Mouse (Mus musculus) natural killer cell, adult 2 months (primary cell): ENCODE results near the gene Cdc26.

Experiments used
- DNase-seq, 2 experiments: peaks; one replicate each; pipeline ENCODE4 v3.0.0; 2022; ENCODE audit warnings: low spot score in 2 of 2

Cdc26 gene

DNA sequence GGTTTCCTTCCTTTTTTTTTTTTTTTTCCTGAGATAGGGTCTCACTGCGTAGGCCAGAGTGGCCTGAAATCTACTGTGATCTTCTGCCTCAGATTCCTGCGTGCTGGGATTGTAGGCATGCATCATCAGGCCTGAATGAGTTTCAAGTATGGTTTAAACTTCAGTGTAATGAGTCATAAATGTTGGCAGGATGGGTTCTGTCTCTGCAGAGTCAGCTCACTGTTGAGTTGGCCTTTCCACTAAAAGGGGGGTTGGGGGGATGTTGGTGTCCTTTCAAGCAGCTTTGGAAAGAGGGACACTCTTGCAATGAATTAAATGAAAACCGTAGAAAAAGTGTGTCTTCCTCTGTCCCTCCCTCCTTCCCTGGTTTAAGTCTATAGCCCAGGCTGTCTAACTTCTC is 9.5 kb downstream of the Cdc26 start:
- DNase-seq = no peak

DNA sequence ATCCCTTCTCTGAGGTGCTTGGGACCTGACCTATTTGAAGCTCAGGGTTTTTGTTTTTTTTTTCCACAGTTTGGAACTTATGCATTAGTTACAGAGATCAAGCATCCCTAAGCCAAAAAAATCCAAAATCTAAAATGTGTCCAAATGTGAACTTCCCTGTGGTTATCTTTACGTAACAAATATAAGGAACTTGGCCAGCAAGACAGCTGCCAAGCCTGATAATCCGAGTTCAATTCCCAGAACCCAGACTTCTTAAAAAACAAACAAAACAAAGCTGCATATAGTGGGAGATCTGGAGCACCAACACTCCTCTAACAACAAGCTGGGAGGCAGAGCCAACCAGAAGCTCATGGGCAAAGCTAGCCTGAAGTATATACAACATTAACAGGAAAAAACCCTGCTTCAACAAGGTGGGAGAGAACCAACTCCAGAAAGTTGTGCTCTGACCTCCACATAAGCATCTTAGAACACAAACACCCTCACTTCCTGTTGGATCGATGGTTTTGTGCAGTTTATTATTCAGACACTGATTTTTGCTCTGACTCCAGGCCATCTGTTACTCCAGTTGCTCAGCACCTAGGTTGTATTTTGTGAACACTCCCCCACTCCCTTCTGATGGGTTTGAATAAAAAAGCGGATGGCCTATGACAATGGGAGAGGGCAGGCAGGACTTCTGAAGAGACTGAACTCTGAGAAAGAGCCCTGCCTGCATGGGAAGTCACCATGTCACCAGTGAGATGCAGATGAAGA is 10.7 kb downstream of the Cdc26 start:
- DNase-seq = no peak

DNA sequence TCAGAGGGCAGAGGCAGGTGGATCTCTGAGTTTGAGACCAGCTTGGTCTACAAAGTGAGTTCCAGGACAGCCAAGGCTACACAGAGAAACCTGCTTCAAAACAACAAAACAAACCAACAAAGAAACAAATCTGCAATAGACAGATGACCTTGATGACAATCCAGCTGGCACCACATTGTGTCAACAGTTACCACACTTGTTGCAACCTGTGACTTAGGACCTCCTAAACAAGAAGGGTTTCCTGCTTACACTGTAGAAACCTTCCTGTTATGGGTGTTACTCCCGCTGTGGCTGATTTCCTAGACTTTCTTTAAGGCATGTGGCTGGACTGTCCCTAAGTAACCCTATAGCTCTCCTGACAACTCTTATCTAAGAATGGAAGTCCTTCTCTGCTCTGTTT is 12.6 kb downstream of the Cdc26 start:
- DNase-seq = no peak

DNA sequence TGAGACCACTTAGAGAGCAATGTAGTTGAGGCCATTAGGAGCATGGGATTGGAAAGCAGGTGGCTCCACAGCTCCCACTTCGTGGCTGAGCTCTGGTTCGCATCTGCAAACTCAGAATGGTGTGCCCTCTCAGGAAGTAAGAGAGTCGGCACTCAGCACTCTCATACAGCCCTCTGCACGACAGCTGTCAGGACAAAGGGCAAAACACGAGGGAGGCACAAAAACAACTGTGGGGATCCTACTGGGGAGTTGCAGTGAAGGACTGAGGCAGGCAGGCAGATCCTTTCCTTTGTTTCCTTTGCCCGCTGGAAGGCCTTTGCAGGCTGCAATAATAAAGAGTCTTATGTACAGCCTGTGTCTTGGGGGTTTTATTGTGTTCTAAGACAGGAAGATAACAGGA is 15.0 kb downstream of the Cdc26 start:
- no peak for DNase-seq

DNA sequence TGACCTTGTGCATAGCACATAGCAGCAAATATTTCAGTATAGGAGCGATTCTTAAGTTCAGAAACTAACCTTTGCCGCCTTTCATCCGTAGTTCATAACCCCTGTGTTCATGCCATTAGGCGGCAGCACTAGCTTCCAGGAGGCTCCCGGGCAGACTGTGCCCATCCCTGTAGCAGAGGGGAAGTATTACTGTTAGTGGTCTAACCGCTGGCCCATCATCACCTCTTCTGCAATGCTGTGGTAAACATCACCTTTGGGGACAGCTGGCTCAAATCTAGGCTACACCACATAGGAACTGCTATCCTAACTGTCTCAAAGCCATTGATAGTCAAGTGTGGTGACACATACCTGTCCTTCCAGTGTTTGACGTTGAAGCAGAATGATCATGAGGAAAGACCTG is 16.6 kb downstream of the Cdc26 start:
- DNase-seq = no peak

DNA sequence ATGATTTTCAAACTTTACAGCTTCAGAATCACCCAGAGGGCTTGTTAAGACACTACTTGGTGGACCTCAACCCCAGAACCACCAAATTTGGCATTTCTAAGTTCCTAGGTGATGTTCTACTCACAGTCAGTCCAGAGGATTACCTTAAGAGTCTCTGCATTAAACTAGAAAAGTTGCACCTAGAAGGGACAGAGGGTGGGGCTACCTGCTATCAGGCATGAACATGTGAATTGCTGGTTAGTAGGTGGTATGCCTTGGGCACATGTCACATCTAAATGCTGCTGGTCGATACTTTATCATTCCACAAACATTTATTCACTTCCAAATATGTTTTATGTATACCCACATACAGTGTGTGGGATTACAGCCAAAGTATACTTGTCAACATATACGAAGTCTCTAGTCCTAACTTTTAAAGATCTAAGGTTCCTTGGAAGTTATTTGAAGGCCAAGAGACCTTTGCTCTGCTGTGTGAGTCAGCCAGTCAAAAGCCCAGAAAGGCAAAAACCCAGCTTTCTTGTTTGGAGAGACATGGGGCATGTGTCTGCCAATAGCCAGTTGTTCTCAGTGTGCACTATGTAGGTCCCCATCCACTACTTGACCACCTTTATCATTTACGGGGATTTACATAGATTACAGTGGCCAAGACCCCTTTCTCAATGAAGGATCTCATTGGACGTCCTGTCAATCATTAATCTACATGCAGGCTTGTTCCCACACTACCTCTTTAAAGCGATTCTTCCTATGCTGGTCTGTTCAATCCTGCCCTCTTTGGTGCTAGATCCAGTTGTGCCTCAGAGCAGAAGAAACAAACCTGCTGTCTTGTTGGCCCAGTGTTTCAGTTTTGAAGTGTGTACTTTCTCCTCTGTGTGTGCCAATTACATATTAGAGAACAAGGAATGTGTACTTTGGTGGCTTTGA is 18.6 kb downstream of the Cdc26 start:
- DNase-seq = no peak

DNA sequence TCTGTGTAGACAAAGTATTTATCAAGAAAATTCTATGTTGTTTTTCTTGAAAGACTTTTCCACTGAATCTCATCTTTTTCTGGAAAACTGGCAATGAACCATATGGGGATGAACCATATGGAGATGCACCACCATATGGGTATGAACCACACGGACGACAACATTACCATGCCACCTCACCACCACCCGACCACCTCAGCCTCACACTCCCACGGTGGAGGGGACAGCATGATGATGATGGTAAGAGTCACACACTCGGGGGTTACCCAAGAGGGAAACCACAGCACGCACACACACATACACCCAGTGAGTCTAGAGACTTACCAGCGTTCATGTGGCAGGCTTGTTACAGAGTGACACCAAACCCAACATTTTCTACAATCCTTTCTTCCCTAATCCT is 23.0 kb downstream of the Cdc26 start:
- DNase-seq = no peak

DNA sequence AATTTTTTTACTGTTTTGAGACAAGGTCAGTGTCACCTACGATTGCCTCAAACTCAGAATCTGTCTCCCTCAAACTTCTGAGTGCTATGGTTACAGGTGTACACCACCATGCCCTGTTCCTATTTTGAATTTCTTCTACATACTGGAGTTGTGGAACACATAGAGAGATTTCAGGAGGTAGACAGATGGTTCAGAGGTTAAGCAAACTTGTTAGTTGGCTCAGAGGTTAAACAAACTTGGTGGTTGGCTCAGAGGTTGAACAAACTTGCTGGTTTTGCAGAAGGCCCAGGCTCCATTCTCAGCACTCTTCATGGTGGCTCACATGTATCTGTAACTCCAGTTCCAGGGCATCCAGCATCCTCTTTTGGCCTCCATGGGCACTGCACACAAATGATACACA is 24.3 kb downstream of the Cdc26 start:
- DNase-seq = no peak

DNA sequence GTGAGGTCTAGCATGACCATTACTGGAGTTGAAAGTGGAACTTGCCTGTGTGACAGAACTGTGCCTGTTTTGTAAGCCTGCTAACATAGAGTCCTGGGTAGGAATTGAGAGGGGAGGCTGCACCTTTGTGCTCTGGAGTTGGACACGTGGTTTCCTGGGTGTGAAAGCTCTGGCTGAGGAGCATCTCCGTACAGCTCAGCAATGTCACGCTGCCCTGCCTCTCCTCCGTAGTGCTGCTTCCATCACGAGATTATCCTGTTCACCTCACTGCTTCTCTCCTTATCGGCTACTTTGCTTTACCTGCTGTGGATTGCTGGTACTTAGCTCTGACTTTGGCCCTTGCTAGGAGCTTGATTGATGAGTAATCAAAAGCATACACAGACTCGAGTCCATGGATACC is 24.7 kb downstream of the Cdc26 start:
- no peak for DNase-seq

DNA sequence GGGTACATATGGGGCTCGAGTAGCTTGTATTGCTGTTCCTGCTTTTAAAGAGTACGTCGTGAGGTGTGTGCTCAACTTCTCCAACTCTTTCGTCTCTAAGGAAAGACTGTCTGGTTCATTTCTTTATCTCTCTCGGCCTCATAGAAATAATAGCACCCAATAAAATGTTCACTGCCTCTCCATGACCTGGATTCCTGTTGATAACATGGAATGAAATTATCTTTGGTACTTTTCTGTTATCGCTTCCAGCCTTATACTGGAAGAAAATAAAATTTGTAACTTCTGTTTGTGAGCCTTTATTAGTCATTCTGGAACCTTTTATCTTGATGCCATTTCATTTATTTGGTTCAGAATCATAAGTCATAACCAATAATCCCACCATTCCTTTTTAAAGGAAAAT is 25.2 kb downstream of the Cdc26 start:
- DNase-seq = no peak

DNA sequence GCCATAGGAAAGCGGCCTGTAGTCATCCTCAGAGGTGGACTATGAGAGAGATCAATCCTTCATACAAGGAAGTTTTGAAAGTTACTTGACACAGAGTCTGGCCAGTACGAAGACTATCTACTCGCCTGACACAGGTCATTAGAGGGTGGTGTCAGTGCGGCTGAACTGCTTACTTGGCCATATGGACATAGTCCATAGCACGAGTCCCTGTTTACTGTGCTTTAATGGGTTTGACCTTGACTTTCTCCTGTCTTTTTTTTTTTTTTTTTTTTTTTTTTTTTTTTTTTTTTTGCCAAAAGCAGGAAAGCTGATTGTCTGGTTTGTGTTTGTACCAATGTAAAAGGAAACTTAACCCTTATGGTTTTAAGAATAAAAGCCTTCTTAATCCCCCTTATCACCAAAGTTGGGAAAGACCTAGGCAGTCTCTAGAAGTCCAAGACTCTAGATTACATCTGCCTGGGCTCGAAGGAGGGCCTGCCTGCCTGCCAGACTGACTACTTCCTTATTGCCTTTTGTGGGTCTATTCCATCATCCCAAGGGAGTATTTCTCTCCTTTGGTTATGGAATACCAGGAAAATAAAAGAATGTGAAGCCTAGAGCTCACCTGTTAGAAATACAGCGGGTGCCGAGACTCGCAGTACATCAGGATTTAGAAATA is 28.6 kb downstream of the Cdc26 start:
- DNase-seq = no peak

DNA sequence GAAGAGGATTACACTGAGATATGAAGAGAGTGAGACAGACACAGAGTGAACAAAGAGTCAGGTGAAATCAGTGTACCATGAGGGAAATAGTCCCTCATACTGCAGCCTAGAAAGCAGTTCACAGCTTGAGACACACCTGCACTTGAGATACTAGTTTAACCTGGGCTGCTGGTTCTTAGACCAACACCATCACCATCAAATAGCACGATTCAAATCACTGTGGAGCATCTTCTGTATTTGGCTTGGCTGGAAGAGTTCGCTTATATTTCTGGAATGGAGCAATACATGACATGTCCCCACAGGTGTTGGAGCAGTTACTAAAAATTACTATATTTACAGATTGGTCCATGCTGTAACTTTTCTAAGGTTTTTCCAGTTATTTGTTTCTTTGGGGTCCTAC is 32.3 kb downstream of the Cdc26 start:
- no peak for DNase-seq

DNA sequence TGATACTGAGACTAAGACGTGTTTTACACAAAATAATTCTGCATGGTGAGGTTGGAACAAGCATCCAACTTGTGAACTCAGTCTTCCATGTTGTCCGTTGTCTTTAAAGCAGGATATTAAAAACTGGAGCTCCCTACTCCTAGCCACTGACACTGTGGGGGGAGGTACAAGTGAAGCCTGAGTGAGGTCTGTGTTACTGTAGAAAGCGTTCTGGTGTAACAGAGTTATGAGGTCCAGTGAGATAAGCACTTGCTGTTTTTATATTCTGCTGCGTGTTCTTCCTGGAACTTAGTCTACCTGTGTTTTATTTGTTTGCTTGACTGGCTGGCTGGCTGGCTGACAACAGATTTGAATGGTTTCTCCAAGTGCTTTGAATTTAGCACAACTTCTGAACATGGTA is 34.1 kb downstream of the Cdc26 start:
- no peak for DNase-seq

DNA sequence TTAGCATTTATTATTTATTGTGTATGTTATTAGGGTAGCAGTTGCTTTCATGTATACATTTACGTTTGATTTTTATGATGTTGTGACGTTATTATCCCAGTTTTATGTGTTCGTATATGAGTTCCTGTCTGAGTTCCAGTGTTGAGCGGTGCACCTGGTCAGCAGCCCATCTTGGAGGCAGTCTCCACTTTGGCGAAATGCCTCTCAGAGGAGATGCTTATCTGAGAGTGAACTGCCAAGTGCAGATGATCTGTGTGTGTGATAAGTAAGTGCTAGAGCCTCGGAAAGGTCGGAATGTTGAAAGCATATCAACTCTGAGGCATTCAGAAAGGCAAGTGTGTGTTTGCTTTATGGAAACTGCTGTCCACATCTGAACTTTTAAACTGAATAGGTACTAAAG is 34.8 kb downstream of the Cdc26 start:
- DNase-seq = no peak

DNA sequence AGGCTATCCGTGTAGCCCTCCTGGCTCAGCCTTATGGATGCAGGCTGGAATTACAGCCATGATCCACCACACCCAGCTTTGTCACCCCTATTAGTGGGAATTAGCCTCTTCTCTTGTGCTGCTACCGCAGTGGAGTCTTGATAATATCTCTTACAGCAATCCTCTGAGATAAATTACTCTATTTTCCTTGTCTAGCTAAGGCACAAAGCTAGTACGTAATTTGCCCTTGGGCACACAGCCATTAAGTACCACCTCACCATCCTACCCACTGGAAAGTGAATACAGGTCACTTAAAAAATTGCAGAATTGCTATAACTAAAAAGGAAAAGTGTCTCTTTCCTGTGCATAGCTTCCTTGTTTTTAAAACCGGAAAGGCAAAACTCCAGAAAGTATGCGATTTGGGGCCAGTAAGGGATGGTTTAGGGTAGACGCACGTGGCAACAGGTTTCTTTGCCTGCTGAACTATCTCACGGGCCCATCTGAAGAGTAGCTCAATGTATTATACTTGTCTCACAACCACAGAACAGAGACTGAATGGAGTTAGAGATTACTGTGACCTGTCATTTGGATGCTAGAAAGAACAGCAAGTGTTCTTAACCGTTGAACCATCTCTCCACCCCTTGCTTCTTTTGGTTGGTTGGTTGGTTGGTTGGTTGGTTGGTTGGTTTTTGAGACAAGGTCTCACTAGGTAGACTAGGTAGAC is 35.5 kb downstream of the Cdc26 start:
- no peak for DNase-seq

DNA sequence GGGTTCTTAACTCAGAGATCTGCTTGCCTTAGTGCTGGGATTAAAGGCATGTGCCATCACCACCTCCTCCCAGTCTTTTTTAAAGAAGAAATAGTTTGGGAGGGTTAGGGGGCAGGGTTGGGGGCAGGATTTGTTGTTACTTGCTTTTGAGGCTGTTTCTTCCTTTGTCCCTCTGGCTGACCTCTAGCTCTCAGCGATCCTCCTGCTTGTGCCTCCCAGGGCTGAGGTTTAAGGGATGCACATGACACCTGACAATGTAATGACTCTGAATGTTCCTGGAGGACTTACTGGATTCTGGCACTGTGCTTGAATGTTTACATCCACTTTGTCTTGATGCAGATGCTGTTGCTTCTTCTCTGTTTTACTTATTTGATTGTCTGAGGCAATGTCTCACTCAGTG is 36.0 kb downstream of the Cdc26 start:
- no peak for DNase-seq

DNA sequence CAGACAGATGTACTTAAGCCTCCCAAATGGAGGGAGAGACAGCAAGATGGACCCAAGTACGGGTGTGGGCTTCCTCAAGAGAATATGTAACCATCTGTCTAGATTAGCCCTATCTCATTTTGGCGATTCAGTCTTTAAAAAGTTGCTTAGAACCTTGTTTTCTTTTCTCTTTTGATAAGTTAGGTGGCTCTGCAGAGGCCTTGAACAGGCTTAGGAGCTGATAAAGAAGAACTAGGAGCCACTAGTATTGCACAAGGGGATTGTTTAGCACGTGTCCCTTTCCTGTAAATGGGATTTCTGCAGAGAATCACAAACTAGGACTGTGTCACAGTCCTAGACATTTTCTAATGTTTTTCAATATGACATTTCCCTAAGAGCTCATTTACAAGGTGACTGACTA is 39.4 kb downstream of the Cdc26 start:
- no peak for DNase-seq

DNA sequence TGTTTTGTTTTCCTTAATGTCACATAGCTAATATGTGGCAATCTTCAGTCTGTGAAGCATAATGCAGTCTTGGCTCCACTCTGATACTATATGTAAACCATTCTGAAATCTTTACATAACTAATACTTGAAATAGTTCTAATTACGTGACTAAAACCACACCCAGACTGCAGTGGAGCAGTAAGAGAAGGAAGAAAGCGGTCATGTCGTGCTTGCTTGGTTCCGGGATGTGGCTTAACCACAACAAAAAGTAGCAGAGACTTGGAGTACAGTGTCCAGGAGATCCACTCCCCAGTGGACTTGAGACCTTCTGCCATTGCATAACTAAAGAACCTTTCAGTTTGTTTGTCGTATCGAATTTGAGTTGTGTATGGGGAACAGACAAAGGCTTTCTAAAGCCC is 40.9 kb downstream of the Cdc26 start:
- no peak for DNase-seq

DNA sequence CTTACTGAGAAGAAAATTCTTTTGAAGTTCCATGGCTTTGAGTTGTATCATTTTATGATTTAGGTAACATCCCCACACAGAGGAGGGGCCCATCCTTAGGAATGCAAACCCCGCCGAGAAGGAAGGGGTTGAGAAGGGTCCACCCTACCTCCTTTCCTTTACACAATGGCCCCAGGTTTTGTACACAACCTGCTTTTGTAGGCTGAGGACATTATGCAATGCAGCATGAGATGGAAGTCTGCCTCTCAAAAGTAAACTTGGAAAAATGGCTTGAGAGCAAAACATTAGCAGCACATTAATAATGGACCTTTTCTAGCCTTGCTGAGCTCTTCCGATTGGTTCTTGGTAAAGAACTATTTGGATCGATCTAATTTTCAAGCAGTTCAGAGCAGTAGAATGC is 42.2 kb downstream of the Cdc26 start:
- no peak for DNase-seq

DNA sequence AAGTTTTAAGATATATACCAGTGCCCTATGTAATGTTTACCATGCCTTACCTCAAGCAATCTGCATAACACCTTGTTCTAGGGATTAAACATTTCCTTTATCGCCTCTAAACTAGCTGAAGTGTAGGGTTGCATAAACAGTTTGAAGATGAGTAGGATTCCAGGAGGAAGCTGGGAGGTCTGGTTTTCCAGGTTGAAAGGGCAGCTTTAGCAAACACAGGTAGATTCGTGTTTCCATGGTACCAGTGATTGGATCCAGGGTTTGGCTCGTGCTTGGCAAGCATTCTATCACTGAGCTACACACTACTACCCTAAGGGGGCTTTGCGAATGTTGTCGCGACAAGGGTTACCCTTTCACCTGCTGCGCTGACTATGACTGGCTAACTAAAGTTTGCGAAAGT is 44.1 kb downstream of the Cdc26 start:
- DNase-seq = no peak

DNA sequence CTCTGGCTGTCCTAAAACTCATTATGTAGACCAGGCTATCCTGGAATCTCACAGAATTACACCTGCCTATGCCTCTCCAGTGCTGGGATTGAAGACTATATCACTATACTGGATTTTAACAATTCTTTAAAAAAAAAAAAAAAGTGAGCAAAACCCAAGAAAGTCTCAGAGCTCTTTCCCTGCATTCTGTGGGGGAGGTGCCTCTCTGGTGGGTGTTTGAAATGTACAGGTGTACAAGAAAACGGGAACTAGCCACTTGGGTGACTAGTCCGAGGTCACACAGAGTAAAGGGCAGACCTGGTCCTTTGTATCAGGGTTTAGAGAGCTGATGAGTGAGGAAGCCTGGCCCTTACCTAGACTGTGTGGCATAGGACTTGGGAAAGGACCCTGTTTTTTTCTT is 46.0 kb downstream of the Cdc26 start:
- peak in 1 of 2 experiments; percentile 5 for DNase-seq

DNA sequence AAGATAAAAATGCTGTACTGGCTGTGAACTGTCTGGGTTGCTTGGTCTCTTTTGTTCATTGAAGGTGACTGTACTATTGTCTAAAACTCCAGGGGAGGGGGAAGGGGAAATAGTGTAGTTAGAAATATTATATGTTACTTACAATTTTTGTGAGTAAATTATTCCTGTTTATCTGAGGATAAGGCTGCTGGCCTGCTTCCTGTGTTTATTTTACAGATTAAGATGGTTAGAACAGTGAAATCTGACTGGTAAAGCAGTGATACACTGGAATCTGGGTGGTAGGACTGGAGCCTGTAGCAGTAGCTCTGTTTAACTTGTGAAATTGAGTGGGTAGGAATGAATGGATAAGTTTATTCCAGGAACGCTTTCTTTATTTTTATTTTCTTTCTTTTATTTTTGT is 46.4 kb downstream of the Cdc26 start:
- DNase-seq = no peak
